Mouse (Mus musculus): ENCODE data around the gene Gm48552. TPM values are rescaled to one million over a fixed set of nuclear protein-coding genes. Genes with fewer than 3 reads are reported as not detected.

Gene Gm48552
- not detected for polyA plus RNA-seq (2014; fragmentation: Illumina TruSeq; extraction: RNeasy Lipid Tissue Mini Kit (QIAGEN cat#74804); ENCODE audit: low read depth, low replicate concordance)

DNA sequence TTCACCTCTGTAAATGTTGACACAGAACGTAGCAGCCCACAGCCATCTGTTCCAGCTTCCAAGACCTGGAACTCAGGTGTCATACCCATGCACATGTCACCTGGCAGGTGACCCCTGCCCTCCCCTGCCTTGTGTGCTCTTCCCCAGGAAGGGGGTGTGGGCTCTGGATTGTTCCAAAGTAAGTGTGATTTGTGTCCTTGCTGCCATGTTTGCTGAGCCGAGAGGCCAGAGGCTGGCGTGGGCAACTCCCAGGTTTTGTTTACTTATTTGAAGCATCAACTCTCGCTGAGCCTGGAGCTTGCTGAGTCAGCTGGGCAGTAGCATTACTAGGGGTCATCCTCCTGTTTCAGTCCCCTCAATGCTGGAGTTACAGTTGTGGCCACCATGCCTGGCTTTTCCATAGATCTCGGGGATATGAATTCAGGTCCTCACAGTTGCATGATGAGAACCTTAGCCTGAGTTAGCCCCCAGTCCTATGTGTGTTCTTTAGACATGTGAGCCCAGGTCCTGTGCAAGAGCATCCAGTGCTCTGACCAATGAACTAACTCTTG, at the start of gene Gm48552:
Gene Gm48552 (plus strand): TSS at position 501 of the 551 bp plus-strand sequence.

GRCm38 (mm10) chr10:81342686-81343505, 45.9 kb upstream of the Gm48552 start, which contains the start of gene Gipc3:
Gipc3 (minus strand) TSS chr10:81343266.

DNA sequence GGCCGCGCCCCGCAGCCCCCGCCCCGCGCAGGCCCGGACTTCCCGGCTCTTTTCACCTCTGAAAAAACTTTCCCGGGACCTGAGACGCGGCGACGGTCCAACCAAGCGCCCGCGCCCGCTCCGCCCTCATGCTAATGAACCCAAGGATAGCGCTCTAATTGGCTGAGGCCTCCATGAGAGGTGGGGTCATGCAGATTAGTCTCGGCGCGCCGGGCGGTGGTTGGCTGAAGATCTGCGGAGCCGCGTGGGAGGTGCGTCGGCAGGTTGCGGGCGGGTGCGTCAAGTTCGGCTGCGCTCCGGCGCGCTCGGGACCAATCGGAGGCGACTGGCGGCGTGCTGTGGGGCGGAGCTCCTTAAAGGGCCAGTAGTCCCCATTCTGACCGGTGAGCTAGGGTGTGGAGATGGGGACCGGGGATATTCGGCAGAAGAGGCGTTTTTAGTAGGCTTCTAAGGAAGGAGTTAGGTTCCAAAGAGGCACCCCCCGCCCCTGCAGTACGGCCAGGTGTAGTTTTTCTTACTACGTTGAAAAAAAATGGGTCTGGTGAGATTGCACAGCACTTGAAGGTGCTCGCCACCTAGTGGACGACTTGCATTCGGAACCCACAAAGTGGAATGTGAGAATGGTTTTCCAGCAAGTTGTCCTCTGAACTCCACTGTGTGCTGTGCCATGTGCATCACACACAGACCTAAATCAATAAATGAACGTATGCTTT, 38.3 kb upstream of the Gm48552 start, which contains the start of gene Hmg20b:
Gene Hmg20b (minus strand): TSS at position 130 of the 713 bp plus-strand sequence.

GRCm38 (mm10) chr10:81356991-81357844, 31.6 kb upstream of the Gm48552 start, which contains the start of gene Mfsd12:
Mfsd12 (plus strand) TSS chr10:81357491.

GRCm38 (mm10) chr10:81365672-81366476, 22.9 kb upstream of the Gm48552 start, which contains the start of gene 4930404N11Rik:
4930404N11Rik (minus strand) TSS chr10:81365816.

GRCm38 (mm10) chr10:81377793-81378552, 10.8 kb upstream of the Gm48552 start, which contains the start of gene Fzr1:
Fzr1 (minus strand) TSS chr10:81378516.

GRCm38 (mm10) chr10:81383802-81384604, 4.8 kb upstream of the Gm48552 start, which contains the start of the genes Dohh and Gm48551:
Dohh (plus strand) TSS chr10:81384428.
Gm48551 (plus strand) TSS chr10:81384466.

GRCm38 (mm10) chr10:81392781-81393185, 4.0 kb downstream of the Gm48552 start, which contains the start of gene Smim24:
Smim24 (plus strand) TSS chr10:81393051.

Other genes starting within 250 kb of the Gm48552 start
- not detected for gene Pias4, start 221.1 kb upstream of the Gm48552 start, polyA plus RNA-seq (2014; fragmentation: Illumina TruSeq; extraction: RNeasy Lipid Tissue Mini Kit (QIAGEN cat#74804); ENCODE audit: low read depth, low replicate concordance)
- gene Eef2, start 212.4 kb upstream of the Gm48552 start, polyA plus RNA-seq (2014; fragmentation: Illumina TruSeq; extraction: RNeasy Lipid Tissue Mini Kit (QIAGEN cat#74804); ENCODE audit: low read depth, low replicate concordance) = 13.2 TPM
- not detected for gene Dapk3, start 206.0 kb upstream of the Gm48552 start, polyA plus RNA-seq (2014; fragmentation: Illumina TruSeq; extraction: RNeasy Lipid Tissue Mini Kit (QIAGEN cat#74804); ENCODE audit: low read depth, low replicate concordance)
- gene 4930442H23Rik, start 205.2 kb upstream of the Gm48552 start, polyA plus RNA-seq (2014; fragmentation: Illumina TruSeq; extraction: RNeasy Lipid Tissue Mini Kit (QIAGEN cat#74804); ENCODE audit: low read depth, low replicate concordance) = not detected
- gene Nmrk2, start 187.0 kb upstream of the Gm48552 start, polyA plus RNA-seq (2014; fragmentation: Illumina TruSeq; extraction: RNeasy Lipid Tissue Mini Kit (QIAGEN cat#74804); ENCODE audit: low read depth, low replicate concordance) = not detected
- 0.41 TPM for gene Atcay, start 158.2 kb upstream of the Gm48552 start, polyA plus RNA-seq (2014; fragmentation: Illumina TruSeq; extraction: RNeasy Lipid Tissue Mini Kit (QIAGEN cat#74804); ENCODE audit: low read depth, low replicate concordance)
- 1.2 TPM for gene Zfr2, start 155.8 kb upstream of the Gm48552 start, polyA plus RNA-seq (2014; fragmentation: Illumina TruSeq; extraction: RNeasy Lipid Tissue Mini Kit (QIAGEN cat#74804); ENCODE audit: low read depth, low replicate concordance)
- gene Matk, start 136.1 kb upstream of the Gm48552 start, polyA plus RNA-seq (2014; fragmentation: Illumina TruSeq; extraction: RNeasy Lipid Tissue Mini Kit (QIAGEN cat#74804); ENCODE audit: low read depth, low replicate concordance) = not detected
- gene Mrpl54, start 122.1 kb upstream of the Gm48552 start, polyA plus RNA-seq (2014; fragmentation: Illumina TruSeq; extraction: RNeasy Lipid Tissue Mini Kit (QIAGEN cat#74804); ENCODE audit: low read depth, low replicate concordance) = 2.1 TPM
- gene Apba3, start 122.0 kb upstream of the Gm48552 start, polyA plus RNA-seq (2014; fragmentation: Illumina TruSeq; extraction: RNeasy Lipid Tissue Mini Kit (QIAGEN cat#74804); ENCODE audit: low read depth, low replicate concordance) = 0.93 TPM
- not detected for gene Tjp3, start 97.4 kb upstream of the Gm48552 start, polyA plus RNA-seq (2014; fragmentation: Illumina TruSeq; extraction: RNeasy Lipid Tissue Mini Kit (QIAGEN cat#74804); ENCODE audit: low read depth, low replicate concordance)
- 2.7 TPM for gene Pip5k1c, start 96.0 kb upstream of the Gm48552 start, polyA plus RNA-seq (2014; fragmentation: Illumina TruSeq; extraction: RNeasy Lipid Tissue Mini Kit (QIAGEN cat#74804); ENCODE audit: low read depth, low replicate concordance)
- 1.1 TPM for gene Cactin, start 67.9 kb upstream of the Gm48552 start, polyA plus RNA-seq (2014; fragmentation: Illumina TruSeq; extraction: RNeasy Lipid Tissue Mini Kit (QIAGEN cat#74804); ENCODE audit: low read depth, low replicate concordance)
- gene Tbxa2r, start 60.3 kb upstream of the Gm48552 start, polyA plus RNA-seq (2014; fragmentation: Illumina TruSeq; extraction: RNeasy Lipid Tissue Mini Kit (QIAGEN cat#74804); ENCODE audit: low read depth, low replicate concordance) = not detected
- not detected for gene Gipc3, start 45.7 kb upstream of the Gm48552 start, polyA plus RNA-seq (2014; fragmentation: Illumina TruSeq; extraction: RNeasy Lipid Tissue Mini Kit (QIAGEN cat#74804); ENCODE audit: low read depth, low replicate concordance)
- 7.1 TPM for gene Hmg20b, start 38.5 kb upstream of the Gm48552 start, polyA plus RNA-seq (2014; fragmentation: Illumina TruSeq; extraction: RNeasy Lipid Tissue Mini Kit (QIAGEN cat#74804); ENCODE audit: low read depth, low replicate concordance)
- 0.23 TPM for gene Mfsd12, start 31.5 kb upstream of the Gm48552 start, polyA plus RNA-seq (2014; fragmentation: Illumina TruSeq; extraction: RNeasy Lipid Tissue Mini Kit (QIAGEN cat#74804); ENCODE audit: low read depth, low replicate concordance)
- not detected for gene 4930404N11Rik, start 23.2 kb upstream of the Gm48552 start, polyA plus RNA-seq (2014; fragmentation: Illumina TruSeq; extraction: RNeasy Lipid Tissue Mini Kit (QIAGEN cat#74804); ENCODE audit: low read depth, low replicate concordance)
- 0.35 TPM for gene Fzr1, start 10.5 kb upstream of the Gm48552 start, polyA plus RNA-seq (2014; fragmentation: Illumina TruSeq; extraction: RNeasy Lipid Tissue Mini Kit (QIAGEN cat#74804); ENCODE audit: low read depth, low replicate concordance)
- not detected for gene Dohh, start 4.6 kb upstream of the Gm48552 start, polyA plus RNA-seq (2014; fragmentation: Illumina TruSeq; extraction: RNeasy Lipid Tissue Mini Kit (QIAGEN cat#74804); ENCODE audit: low read depth, low replicate concordance)
- not detected for gene Gm48551, start 4.5 kb upstream of the Gm48552 start, polyA plus RNA-seq (2014; fragmentation: Illumina TruSeq; extraction: RNeasy Lipid Tissue Mini Kit (QIAGEN cat#74804); ENCODE audit: low read depth, low replicate concordance)
- not detected for gene Smim24, start 4.0 kb downstream of the Gm48552 start, polyA plus RNA-seq (2014; fragmentation: Illumina TruSeq; extraction: RNeasy Lipid Tissue Mini Kit (QIAGEN cat#74804); ENCODE audit: low read depth, low replicate concordance)
- gene Nfic, start 66.6 kb downstream of the Gm48552 start, polyA plus RNA-seq (2014; fragmentation: Illumina TruSeq; extraction: RNeasy Lipid Tissue Mini Kit (QIAGEN cat#74804); ENCODE audit: low read depth, low replicate concordance) = 16.6 TPM
- gene Celf5, start 93.7 kb downstream of the Gm48552 start, polyA plus RNA-seq (2014; fragmentation: Illumina TruSeq; extraction: RNeasy Lipid Tissue Mini Kit (QIAGEN cat#74804); ENCODE audit: low read depth, low replicate concordance) = 0.23 TPM
- gene Ncln, start 107.4 kb downstream of the Gm48552 start, polyA plus RNA-seq (2014; fragmentation: Illumina TruSeq; extraction: RNeasy Lipid Tissue Mini Kit (QIAGEN cat#74804); ENCODE audit: low read depth, low replicate concordance) = not detected
- gene S1pr4, start 111.1 kb downstream of the Gm48552 start, polyA plus RNA-seq (2014; fragmentation: Illumina TruSeq; extraction: RNeasy Lipid Tissue Mini Kit (QIAGEN cat#74804); ENCODE audit: low read depth, low replicate concordance) = not detected
- not detected for gene Gna15, start 135.2 kb downstream of the Gm48552 start, polyA plus RNA-seq (2014; fragmentation: Illumina TruSeq; extraction: RNeasy Lipid Tissue Mini Kit (QIAGEN cat#74804); ENCODE audit: low read depth, low replicate concordance)
- 4.8 TPM for gene Gna11, start 156.2 kb downstream of the Gm48552 start, polyA plus RNA-seq (2014; fragmentation: Illumina TruSeq; extraction: RNeasy Lipid Tissue Mini Kit (QIAGEN cat#74804); ENCODE audit: low read depth, low replicate concordance)
- 30.2 TPM for gene Aes, start 170.5 kb downstream of the Gm48552 start, polyA plus RNA-seq (2014; fragmentation: Illumina TruSeq; extraction: RNeasy Lipid Tissue Mini Kit (QIAGEN cat#74804); ENCODE audit: low read depth, low replicate concordance)
- gene Tle2, start 185.6 kb downstream of the Gm48552 start, polyA plus RNA-seq (2014; fragmentation: Illumina TruSeq; extraction: RNeasy Lipid Tissue Mini Kit (QIAGEN cat#74804); ENCODE audit: low read depth, low replicate concordance) = 4.4 TPM
- 2.6 TPM for gene Tle6, start 212.1 kb downstream of the Gm48552 start, polyA plus RNA-seq (2014; fragmentation: Illumina TruSeq; extraction: RNeasy Lipid Tissue Mini Kit (QIAGEN cat#74804); ENCODE audit: low read depth, low replicate concordance)
- gene BC025920, start 217.3 kb downstream of the Gm48552 start, polyA plus RNA-seq (2014; fragmentation: Illumina TruSeq; extraction: RNeasy Lipid Tissue Mini Kit (QIAGEN cat#74804); ENCODE audit: low read depth, low replicate concordance) = 1.3 TPM
- gene Sirt6, start 238.8 kb downstream of the Gm48552 start, polyA plus RNA-seq (2014; fragmentation: Illumina TruSeq; extraction: RNeasy Lipid Tissue Mini Kit (QIAGEN cat#74804); ENCODE audit: low read depth, low replicate concordance) = not detected
- 3.0 TPM for gene Ankrd24, start 239.5 kb downstream of the Gm48552 start, polyA plus RNA-seq (2014; fragmentation: Illumina TruSeq; extraction: RNeasy Lipid Tissue Mini Kit (QIAGEN cat#74804); ENCODE audit: low read depth, low replicate concordance)